Mouse (Mus musculus) adrenal gland, adult 10 weeks (tissue): ENCODE measurements around the gene Rcn3. TPM values are rescaled to one million over a fixed set of nuclear protein-coding genes. Genes with fewer than 3 reads are reported as not detected.

Experiments used
- polyA plus RNA-seq: library from polyadenylated mRNA; stranded (reverse); fragments of 350-450 nt; fragmentation: Illumina TruSeq; extraction: RNeasy Lipid Tissue Mini Kit (QIAGEN cat#74804); gene quantifications from one replicate; pipeline ENCODE4 v1.2.3, GENCODE M21; 2014; ENCODE audit warnings: low read depth, low replicate concordance

Gene Rcn3
- polyA plus RNA-seq, result not detected

DNA sequence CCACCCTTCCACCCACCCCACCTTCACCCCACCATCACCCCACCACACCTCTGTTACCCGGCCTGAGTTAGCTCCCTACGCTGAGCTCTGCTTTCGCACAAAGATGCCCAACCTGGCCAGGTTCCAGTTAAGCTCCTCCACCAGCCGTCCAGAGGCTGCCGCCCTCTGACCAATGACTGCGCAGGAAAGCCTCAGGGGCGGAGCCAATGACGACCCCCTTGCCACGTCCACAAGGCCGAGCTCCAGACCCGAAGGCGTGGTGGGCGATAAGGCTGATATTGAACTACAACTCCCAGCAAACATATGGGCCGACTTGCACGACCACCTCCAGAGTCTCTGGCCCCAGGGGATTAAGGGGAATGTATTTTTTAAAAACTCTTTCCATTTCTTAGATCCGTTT, at the start of gene Rcn3:
Rcn3 (minus strand) TSS at position 174 of the 400 bp plus-strand sequence.

DNA sequence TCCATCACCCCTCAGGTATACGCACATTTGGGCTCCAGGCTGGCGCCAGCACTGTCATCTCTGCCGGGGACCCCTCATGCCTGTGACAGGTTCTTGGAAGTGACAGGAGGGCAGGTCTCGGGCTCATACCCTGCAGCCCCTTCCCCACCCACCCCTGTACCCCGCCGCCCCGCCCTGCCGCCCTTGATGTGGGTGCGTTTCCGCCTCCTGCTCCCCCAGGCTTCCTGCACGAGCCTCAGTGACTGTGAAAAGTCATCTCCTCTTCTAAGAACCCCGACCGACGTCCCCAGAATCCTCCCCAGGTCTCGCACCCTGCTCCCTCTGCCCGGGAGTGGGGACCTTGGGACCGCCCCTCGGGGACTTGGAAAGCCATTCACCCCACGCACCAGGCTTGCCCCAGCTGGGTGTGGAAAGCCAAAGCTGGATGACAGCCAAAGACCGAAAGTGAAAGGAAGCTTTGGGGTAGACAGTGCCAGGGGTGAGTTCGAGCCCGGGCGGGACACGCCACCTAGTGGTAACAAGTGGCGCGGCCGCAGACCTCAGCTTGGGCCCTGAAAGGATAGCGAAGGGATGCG, 44.1 kb upstream of the Rcn3 start, which contains the start of the genes Gm45713 and Flt3l:
Gm45713 (minus strand) TSS at position 239 of the 575 bp plus-strand sequence.
Flt3l (minus strand) TSS at position 440 of the 575 bp plus-strand sequence.

DNA sequence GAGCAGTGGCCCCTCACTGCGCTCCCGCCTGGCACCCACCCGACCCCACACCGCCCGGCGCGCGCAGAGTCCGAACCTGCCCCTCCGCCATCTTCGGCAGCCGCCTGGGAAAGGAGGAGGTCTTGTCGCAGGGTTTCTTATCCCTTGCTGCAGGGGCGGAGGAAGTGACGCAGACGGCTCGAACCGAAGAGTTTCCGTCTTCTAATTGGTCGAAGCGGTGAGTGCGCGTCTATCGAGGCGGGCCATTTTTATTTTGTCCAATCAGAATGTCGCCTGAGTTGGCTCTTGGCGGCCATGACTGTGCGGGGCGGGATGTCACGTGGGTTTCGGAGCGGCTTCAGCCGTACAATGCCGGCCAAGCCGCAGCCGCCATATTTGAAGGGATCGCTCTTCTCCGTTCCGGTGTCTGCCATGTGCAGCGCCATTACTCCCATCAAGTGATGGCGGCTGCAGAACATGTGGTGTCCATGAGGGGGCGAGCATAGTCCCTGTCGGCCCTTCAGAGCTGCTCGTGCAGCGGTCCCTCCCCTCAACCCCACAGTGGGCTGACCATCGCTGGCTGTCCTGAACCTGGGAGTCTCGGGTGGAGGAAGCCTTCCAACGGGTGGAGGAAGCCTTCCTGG, 36.7 kb upstream of the Rcn3 start, which contains the start of gene Rpl13a:
Rpl13a (minus strand) TSS at position 138 of the 623 bp plus-strand sequence.

DNA sequence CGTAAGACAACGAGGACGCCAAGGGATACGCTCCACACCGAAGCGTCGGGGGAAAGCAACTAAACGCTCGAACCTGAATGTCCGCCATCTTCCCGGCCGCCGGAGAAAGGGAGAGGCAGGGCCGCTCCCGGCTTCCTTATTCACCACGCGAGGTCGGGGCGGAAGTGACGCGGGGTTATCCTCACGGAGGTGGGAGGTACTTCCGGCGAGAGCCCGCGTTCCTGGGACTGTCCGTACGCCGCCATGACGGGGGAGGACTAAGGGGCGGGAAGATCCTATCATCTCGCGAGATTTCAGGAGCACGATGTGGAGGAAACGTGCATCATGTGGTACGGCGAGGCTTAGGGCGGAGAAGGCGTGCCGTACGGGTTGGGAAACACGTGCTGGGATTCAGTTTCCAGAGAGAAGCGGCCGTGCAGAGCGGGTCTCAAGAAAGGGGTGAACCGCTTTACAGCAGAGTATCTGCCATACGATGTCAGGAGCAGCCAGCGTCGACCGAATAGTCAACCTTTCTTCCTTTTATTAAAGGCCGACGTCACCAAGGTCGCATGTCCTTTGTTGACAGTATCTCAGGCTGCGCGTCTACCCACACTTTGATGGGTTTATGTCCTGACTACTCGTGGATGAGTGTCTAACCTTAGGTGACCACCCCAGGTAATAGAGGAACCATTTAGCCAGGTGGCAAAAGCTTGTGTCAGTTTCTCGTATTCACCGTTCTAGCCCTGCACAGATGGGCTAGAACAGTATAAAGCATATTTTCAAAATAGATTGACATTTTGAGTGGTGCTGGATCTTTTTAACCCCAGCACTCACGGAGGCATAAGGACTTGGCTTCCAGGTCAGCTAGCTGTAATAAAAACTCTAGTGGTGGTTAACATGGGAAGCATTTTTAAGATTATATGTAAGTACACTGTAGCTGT, 32.5 kb upstream of the Rcn3 start, which contains the start of gene Rps11:
Rps11 (minus strand) TSS at position 216 of the 920 bp plus-strand sequence.

DNA sequence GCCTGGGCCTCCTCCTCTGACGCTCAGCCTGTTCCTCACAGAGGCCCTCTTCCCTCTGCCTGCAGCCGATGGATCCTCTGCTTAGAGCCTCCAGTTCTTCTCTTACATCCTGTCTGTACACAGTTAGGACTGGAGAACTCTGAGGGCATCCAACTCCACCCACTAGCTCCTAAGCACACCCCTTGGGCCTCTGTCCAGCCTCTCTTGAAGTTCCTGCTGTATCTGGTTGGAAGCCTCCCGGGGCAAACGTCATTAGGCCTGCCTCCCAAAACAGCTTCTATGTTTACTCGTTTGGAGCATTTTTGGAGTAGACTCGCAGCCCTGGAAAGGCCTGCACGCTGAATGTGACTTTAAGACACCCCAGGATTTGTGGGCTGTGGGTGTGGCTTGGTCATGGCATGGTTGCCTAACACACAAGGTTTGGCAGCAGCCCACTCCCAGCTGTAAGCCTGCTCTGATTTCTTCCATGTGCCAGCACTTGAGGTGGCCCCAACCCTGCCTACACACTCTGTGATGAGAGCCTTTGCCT, 11.7 kb upstream of the Rcn3 start, which contains the start of gene Fcgrt:
Fcgrt (minus strand) TSS at position 200 of the 529 bp plus-strand sequence.

DNA sequence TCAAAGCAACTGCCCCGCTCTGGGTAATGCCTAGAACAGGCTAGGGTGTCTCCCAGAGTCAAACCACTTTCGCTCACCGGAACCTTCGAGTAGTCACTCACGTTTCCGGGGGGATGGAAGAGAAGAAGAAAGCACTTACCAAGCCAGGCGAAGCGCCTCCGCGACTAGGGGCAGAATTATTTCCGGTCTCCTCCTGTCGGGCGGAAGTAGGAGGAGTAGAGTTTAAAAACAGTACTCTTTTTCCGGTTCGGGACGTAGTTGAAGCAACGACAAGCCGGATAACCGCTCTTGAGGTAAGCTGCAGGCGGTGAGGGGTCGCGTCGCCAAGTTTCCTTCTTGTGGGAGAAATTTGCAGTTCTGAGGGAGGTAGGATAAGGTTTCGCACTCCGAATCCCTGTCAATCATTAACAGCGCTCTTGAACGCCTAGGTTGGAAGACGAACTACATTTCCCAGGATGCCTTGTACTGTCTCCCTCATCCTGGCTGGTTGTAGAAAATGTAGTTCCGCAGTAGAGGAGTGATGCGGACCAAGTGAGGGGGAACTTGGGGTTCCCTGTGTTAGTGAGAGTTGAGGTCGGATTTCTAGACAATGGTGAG, 29.7 kb downstream of the Rcn3 start, which contains the start of the genes Nosip and Prrg2:
Nosip (plus strand) TSS at position 191 of the 597 bp plus-strand sequence.
Prrg2 (minus strand) TSS at position 439 of the 597 bp plus-strand sequence.

DNA sequence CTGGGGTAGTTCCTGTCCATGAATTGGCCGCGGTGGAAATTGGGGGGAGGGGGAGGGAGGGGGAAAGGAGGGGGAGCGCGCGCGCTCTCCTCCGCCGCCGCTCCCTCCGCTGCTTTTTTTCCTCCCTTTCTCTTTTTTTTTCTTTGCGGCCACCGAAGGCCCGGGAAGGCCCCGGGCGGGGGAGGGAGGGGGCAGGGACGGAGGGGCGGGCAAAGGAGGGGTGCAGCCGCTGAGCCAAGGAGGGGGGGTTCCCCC, 39.2 kb downstream of the Rcn3 start, which contains the start of gene Prr12:
Prr12 (minus strand) TSS at position 20 of the 255 bp plus-strand sequence.

Other genes starting within 250 kb of the Rcn3 start
- gene Akt1s1, start 243.2 kb downstream of the Rcn3 start, polyA plus RNA-seq, result 3.8 TPM
- 1.2 TPM for gene Tbc1d17, start 243.1 kb downstream of the Rcn3 start, polyA plus RNA-seq
- 1.7 TPM for gene Pnkp, start 235.1 kb downstream of the Rcn3 start, polyA plus RNA-seq
- not detected for gene Ptov1, start 222.4 kb downstream of the Rcn3 start, polyA plus RNA-seq
- gene Med25, start 199.5 kb downstream of the Rcn3 start, polyA plus RNA-seq, result 4.0 TPM
- 6.5 TPM for gene Fuz, start 196.1 kb downstream of the Rcn3 start, polyA plus RNA-seq
- gene Ap2a1, start 162.7 kb downstream of the Rcn3 start, polyA plus RNA-seq, result 23.6 TPM
- not detected for gene Tsks, start 149.0 kb downstream of the Rcn3 start, polyA plus RNA-seq
- 0.70 TPM for gene Cpt1c, start 117.4 kb downstream of the Rcn3 start, polyA plus RNA-seq
- gene Prmt1, start 105.7 kb downstream of the Rcn3 start, polyA plus RNA-seq, result 9.0 TPM
- gene Irf3, start 94.6 kb downstream of the Rcn3 start, polyA plus RNA-seq, result 24.6 TPM
- gene Bcl2l12, start 93.5 kb downstream of the Rcn3 start, polyA plus RNA-seq, result not detected
- 4.1 TPM for gene Scaf1, start 75.9 kb downstream of the Rcn3 start, polyA plus RNA-seq
- gene Rras, start 74.3 kb downstream of the Rcn3 start, polyA plus RNA-seq, result 5.8 TPM
- gene Prr12, start 39.3 kb downstream of the Rcn3 start, polyA plus RNA-seq, result 0.41 TPM
- 7.3 TPM for gene Nosip, start 29.8 kb downstream of the Rcn3 start, polyA plus RNA-seq
- 3.9 TPM for gene Prrg2, start 29.5 kb downstream of the Rcn3 start, polyA plus RNA-seq
- gene Fcgrt, start 11.6 kb upstream of the Rcn3 start, polyA plus RNA-seq, result 21.6 TPM
- 313 TPM for gene Rps11, start 32.2 kb upstream of the Rcn3 start, polyA plus RNA-seq
- 287 TPM for gene Rpl13a, start 36.5 kb upstream of the Rcn3 start, polyA plus RNA-seq
- not detected for gene Gm45713, start 44.0 kb upstream of the Rcn3 start, polyA plus RNA-seq
- 11.4 TPM for gene Flt3l, start 44.2 kb upstream of the Rcn3 start, polyA plus RNA-seq
- 2.8 TPM for gene Pih1d1, start 62.1 kb upstream of the Rcn3 start, polyA plus RNA-seq
- gene Aldh16a1, start 62.4 kb upstream of the Rcn3 start, polyA plus RNA-seq, result 2.0 TPM
- gene Slc17a7, start 71.7 kb upstream of the Rcn3 start, polyA plus RNA-seq, result not detected
- gene Gfy, start 87.3 kb upstream of the Rcn3 start, polyA plus RNA-seq, result not detected
- gene Pth2, start 88.8 kb upstream of the Rcn3 start, polyA plus RNA-seq, result not detected
- not detected for gene Ccdc155, start 112.7 kb upstream of the Rcn3 start, polyA plus RNA-seq
- not detected for gene Dkkl1, start 119.9 kb upstream of the Rcn3 start, polyA plus RNA-seq
- 2.2 TPM for gene Tead2, start 123.5 kb upstream of the Rcn3 start, polyA plus RNA-seq
- 0.52 TPM for gene Cd37, start 146.9 kb upstream of the Rcn3 start, polyA plus RNA-seq
- not detected for gene Slc6a16, start 148.9 kb upstream of the Rcn3 start, polyA plus RNA-seq
- gene Slc6a21, start 185.3 kb upstream of the Rcn3 start, polyA plus RNA-seq, result not detected
- gene Trpm4, start 241.6 kb upstream of the Rcn3 start, polyA plus RNA-seq, result 0.29 TPM
- 0.87 TPM for gene Hrc, start 243.1 kb upstream of the Rcn3 start, polyA plus RNA-seq